Mouse (Mus musculus) 3134 (cell line): ENCODE results near the gene Pnma5.

ENCODE experiments used
- DNase-seq: peaks from one replicate; pipeline ENCODE4 v3.0.0-alpha.2; 2011; ENCODE audit warnings: low spot score; ENCODE audit not compliant: insufficient read length; ENCODE audit errors: extremely low read depth

Pnma5 gene

DNA sequence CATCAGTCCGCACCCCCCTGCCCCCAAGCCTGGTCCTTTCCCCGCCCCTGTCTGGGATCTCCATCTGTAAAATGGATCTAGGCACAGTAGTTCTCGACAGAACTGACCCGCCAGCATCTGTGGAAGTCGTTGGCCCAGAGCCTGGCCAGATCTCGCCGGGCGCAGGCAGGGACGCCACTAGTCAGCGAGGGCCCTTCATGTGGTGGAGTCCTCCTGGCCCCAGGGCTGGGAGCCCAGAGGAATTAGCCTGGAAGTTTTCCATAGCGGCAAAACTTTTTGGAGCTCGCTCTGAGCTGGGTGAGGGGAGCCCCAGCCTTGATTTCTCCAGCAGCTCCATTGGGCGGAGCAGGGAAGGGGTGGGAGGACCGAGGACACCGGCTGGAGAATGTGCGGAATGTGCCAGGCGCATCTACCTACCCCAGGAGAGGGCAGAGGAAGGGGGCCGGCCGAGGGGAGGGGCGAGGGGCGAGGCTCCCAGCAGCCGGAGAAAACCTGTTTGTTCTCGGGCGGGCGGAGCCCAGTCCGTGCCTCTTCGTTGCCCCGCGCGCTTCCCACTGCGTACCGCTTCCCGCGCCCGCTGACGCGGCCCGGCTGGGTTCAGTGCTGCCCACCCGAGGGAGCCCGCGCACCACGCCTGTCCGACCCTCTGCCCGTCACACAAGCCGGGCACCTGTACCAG is 49.9 kb downstream of the Pnma5 start, which contains the start of gene Zfp185:
TSS of gene Zfp185 (plus strand) at position 499 of the 679 bp plus-strand sequence.
- DNase-seq, result no peak

DNA sequence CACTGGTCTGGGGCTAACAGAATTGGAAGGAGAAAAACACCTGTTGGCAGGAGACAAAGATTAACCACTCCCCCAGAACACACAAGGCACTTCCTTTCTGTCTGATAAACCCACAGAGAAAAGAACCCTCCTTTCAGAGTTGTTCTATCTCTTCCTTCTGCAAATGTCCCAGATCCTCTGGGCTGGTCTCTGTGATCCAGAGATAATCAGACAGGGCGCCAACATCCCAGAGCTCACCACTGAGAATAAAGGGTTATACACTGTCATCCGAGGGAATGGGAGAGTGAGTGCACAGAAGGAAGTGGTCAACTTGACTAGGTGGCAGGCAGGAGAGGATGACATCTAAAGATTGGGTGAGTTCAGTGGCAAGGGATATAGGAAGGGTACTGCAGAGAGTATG is 51.3 kb downstream of the Pnma5 start:
- no peak for DNase-seq
